Mouse (Mus musculus) midbrain, embryonic 15.5 days (tissue): Measurements from ENCODE around the gene Zfp735. TPM values are rescaled to one million over a fixed set of nuclear protein-coding genes. Genes with fewer than 3 reads are reported as not detected.

Experiments
- ATAC-seq: fragments of 200-750 bp; cut with Nextera tagmentation; replicated peaks from 2 replicates; pipeline ENCODE4 v1.8.0; 2017; ENCODE audit warnings: moderate TSS enrichment
- H3K27ac ChIP-seq: fragments of 300-500 bp; sonication (generic); 2 replicates; pipeline ENCODE4 v1.5.1; 2015; ENCODE audit warnings: mild to moderate bottlenecking, inconsistent platforms
- H3K27me3 ChIP-seq: fragments of 300-500 bp; sonication (generic); replicated peaks from 2 replicates; pipeline ENCODE4 v1.6.1; 2015; ENCODE audit warnings: inconsistent platforms
- H3K36me3 ChIP-seq: fragments of 300-500 bp; sonication (generic); replicated peaks from 2 replicates; pipeline ENCODE4 v1.6.1; 2015; ENCODE audit warnings: inconsistent platforms
- H3K4me1 ChIP-seq: fragments of 300-500 bp; sonication (generic); 2 replicates; pipeline ENCODE4 v1.6.1; 2015; ENCODE audit warnings: inconsistent platforms
- H3K4me2 ChIP-seq: fragments of 300-500 bp; sonication (generic); 2 replicates; pipeline ENCODE4 v1.6.1; 2015; ENCODE audit warnings: inconsistent platforms, mild to moderate bottlenecking, moderate library complexity
- H3K4me3 ChIP-seq: fragments of 300-500 bp; sonication (generic); 2 replicates; pipeline ENCODE4 v1.5.1; 2015; ENCODE audit warnings: mild to moderate bottlenecking, inconsistent platforms
- H3K9ac ChIP-seq: fragments of 300-500 bp; sonication (generic); 2 replicates; pipeline ENCODE4 v1.6.1; 2015; ENCODE audit warnings: mild to moderate bottlenecking, inconsistent platforms
- H3K9me3 ChIP-seq: fragments of 300-500 bp; sonication (generic); 2 replicates; pipeline ENCODE4 v1.6.1; 2016; ENCODE audit warnings: inconsistent platforms
- WGBS: fragments of 180-500 bp; shearing (Covaris S2); methylation state at CpG from one replicate; pipeline ENCODE4 v1.1.7; 2015; ENCODE audit warnings: mixed read lengths; 5-methylcytosine and 5-hydroxymethylcytosine counted together
- polyA plus RNA-seq: library from polyadenylated mRNA; unstranded; fragments of >200 nt; fragmentation: Nextera tagmentation; extraction: Ambion mirVana; gene quantifications from 2 replicates; pipeline ENCODE4 v1.2.1, GENCODE M21; 2015

Gene Zfp735
- polyA plus RNA-seq, result not detected in 2 replicates

DNA sequence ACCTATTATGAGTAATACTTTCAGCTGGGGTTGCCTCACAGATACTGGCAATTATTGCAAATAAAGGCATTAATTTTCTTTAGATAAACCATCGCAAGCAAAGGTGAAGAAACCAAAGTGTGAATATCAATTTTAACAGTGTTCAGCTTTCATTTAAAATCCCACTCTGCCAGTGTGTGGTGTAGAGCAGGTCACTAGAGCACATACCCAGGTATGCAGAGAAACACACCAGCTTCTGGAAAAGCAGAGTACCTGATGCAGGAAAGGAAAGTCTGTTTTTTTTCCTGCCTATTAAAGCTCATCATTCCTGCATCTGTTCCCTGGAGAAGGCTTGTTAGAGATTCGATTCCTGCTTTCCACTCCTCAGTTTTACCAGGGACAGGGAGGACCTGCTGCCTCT lies at the start of gene Zfp735:
TSS of gene Zfp735 (plus strand) at position 301 of the 400 bp plus-strand sequence.
- 84% methylated on average over 2 of the region's 2 CpGs for WGBS
- no peak for ATAC-seq
- H3K4me3 ChIP-seq, result no peak within 1 kb of the TSS

DNA sequence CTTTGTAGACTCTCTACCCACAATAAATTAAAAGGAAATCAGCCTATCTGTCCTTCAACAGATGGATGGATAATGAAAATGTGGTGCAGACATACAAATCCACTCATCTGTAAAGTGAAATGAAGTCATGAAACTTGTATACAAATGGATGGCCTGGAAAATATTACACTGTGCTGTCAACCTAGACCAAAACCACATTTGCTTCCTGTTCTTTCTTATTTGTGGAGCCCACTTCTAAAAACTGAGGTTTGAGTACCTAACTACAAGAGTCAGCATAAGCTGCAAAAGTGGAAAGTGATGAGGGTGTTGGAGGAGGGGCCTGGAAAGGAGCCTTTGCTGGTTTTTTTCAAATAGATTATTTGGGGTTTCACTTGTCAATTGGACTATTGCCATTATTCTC lies 70.5 kb downstream of the Zfp735 start:
- Histone ChIP-seq H3K27me3 (no peaks in the 10 kb centered on the region), H3K4me1 (no peaks in the 10 kb centered on the region), H3K9ac (no peak overlapping the region), H3K27ac (no peak overlapping the region), H3K4me3 (no peak overlapping the region), H3K9me3 (peaks cover 20% of the 10 kb centered on the region), H3K36me3 (no peaks in the 10 kb centered on the region), H3K4me2 (no peak overlapping the region)
- no peak for ATAC-seq

More for the DNA sequence above, at the start of gene Zfp735:
- Histone ChIP-seq H3K4me1 (no peaks in the 10 kb centered on the region), H3K9me3 (peaks cover 4% of the 10 kb centered on the region; the same call in 1 of the 2 replicates), H3K27ac (no peak within 1 kb of the TSS), H3K9ac (no peak within 1 kb of the TSS), H3K4me2 (no peak within 1 kb of the TSS), H3K27me3 (no peaks in the 10 kb centered on the region), H3K36me3 (no peaks in the 10 kb centered on the region)

Other genes starting within 250 kb of the Zfp735 start
- not detected in 2 replicates for gene Olfr380, start 231.3 kb upstream of the Zfp735 start, polyA plus RNA-seq
- not detected in 2 replicates for gene Olfr381, start 197.2 kb upstream of the Zfp735 start, polyA plus RNA-seq
- gene Olfr382, start 171.6 kb upstream of the Zfp735 start, polyA plus RNA-seq, result not detected in 2 replicates
- gene Olfr385, start 95.8 kb upstream of the Zfp735 start, polyA plus RNA-seq, result not detected in 2 replicates
- not detected in 2 replicates for gene Olfr384, start 90.2 kb upstream of the Zfp735 start, polyA plus RNA-seq
- not detected in 2 replicates for gene Olfr389, start 91.9 kb downstream of the Zfp735 start, polyA plus RNA-seq
- not detected in 2 replicates for gene Olfr390, start 94.2 kb downstream of the Zfp735 start, polyA plus RNA-seq
- not detected in 2 replicates for gene Olfr391-ps, start 114.3 kb downstream of the Zfp735 start, polyA plus RNA-seq
- gene Olfr392, start 128.3 kb downstream of the Zfp735 start, polyA plus RNA-seq, result not detected in 2 replicates
- not detected in 2 replicates for gene Olfr393, start 162.7 kb downstream of the Zfp735 start, polyA plus RNA-seq
- not detected in 2 replicates for gene Olfr394, start 202.0 kb downstream of the Zfp735 start, polyA plus RNA-seq
- gene Olfr395, start 220.5 kb downstream of the Zfp735 start, polyA plus RNA-seq, result not detected in 2 replicates
- not detected in 2 replicates for gene Olfr23, start 247.9 kb downstream of the Zfp735 start, polyA plus RNA-seq